Mouse (Mus musculus) heart, embryonic 13.5 days (tissue): ENCODE results near the gene Cuedc1. TPM values are rescaled to one million over a fixed set of nuclear protein-coding genes. Genes with fewer than 3 reads are reported as not detected.

Experiments
- ATAC-seq: fragments of 200-750 bp; cut with Nextera tagmentation; 2 replicates; pipeline ENCODE4 v1.8.0; 2017; ENCODE audit warnings: moderate TSS enrichment; ENCODE audit not compliant: insufficient number of reproducible peaks, low FRiP score, low TSS enrichment; ENCODE audit errors: extremely low read depth
- H3K27ac ChIP-seq: fragments of 300-500 bp; sonication (generic); replicated peaks from 2 replicates; pipeline ENCODE4 v1.5.1; 2015; ENCODE audit warnings: moderate library complexity, mild to moderate bottlenecking, inconsistent platforms
- H3K27me3 ChIP-seq: fragments of 300-500 bp; sonication (generic); replicated peaks from 2 replicates; pipeline ENCODE4 v1.6.1; 2015; ENCODE audit warnings: mild to moderate bottlenecking, inconsistent platforms
- H3K36me3 ChIP-seq: fragments of 300-500 bp; sonication (generic); 2 replicates; pipeline ENCODE4 v1.6.1; 2015; ENCODE audit warnings: mild to moderate bottlenecking, inconsistent platforms
- H3K4me1 ChIP-seq: fragments of 300-500 bp; sonication (generic); 2 replicates; pipeline ENCODE4 v1.6.1; 2015; ENCODE audit warnings: inconsistent platforms
- H3K4me2 ChIP-seq: fragments of 300-500 bp; sonication (generic); 2 replicates; pipeline ENCODE4 v1.6.1; 2015; ENCODE audit warnings: inconsistent platforms, mild to moderate bottlenecking, moderate library complexity
- H3K4me3 ChIP-seq: fragments of 300-500 bp; sonication (generic); 2 replicates; pipeline ENCODE4 v1.5.1; 2015; ENCODE audit warnings: moderate library complexity, mild to moderate bottlenecking, inconsistent platforms
- H3K9ac ChIP-seq: fragments of 300-500 bp; sonication (generic); 2 replicates; pipeline ENCODE4 v1.6.1; 2015; ENCODE audit warnings: inconsistent platforms, mild to moderate bottlenecking, moderate library complexity
- H3K9me3 ChIP-seq: fragments of 300-500 bp; sonication (generic); 2 replicates; pipeline ENCODE4 v1.6.1; 2016; ENCODE audit warnings: inconsistent platforms
- WGBS: fragments of 180-500 bp; shearing (Covaris S2); methylation state at CpG from one replicate; pipeline ENCODE4 v1.1.7; 2015; ENCODE audit warnings: mixed read lengths; 5-methylcytosine and 5-hydroxymethylcytosine counted together
- polyA plus RNA-seq: library from polyadenylated mRNA; unstranded; fragments of >200 nt; fragmentation: Nextera tagmentation; extraction: Ambion mirVana; gene quantifications from 2 replicates; pipeline ENCODE4 v1.2.1, GENCODE M21; 2015

The Cuedc1 gene
- polyA plus RNA-seq, 1 experiment from 2014 or later, result 16.8 TPM

- no peaks in the 10 kb centered on the region for H3K27me3 ChIP-seq
- peaks cover 77% of the 10 kb centered on the region for H3K4me1 ChIP-seq
- H3K9me3 ChIP-seq, result no peaks in the 10 kb centered on the region
- H3K36me3 ChIP-seq, result peaks cover 5% of the 10 kb centered on the region; the same call in 1 of the 2 replicates
- ATAC-seq, result peak; percentile 68; the same call in 1 of the 2 replicates
- H3K4me3 ChIP-seq, result no peak overlapping the region
- 20% methylated on average over 8 of the region's 8 CpGs for WGBS
- peak overlapping the region; percentile 93 for H3K27ac ChIP-seq
- H3K9ac ChIP-seq, result peak overlapping the region; percentile 75
- H3K4me2 ChIP-seq, result peak overlapping the region; percentile 50
Observed at GRCm38 (mm10) chr11:88118817-88119642, 21.2 kb downstream of the Cuedc1 start.

- H3K27me3 ChIP-seq, result no peaks in the 10 kb centered on the region
- H3K9me3 ChIP-seq, result no peaks in the 10 kb centered on the region
- H3K36me3 ChIP-seq, result peaks cover 5% of the 10 kb centered on the region; the same call in 1 of the 2 replicates
- no peak for ATAC-seq
- no peak overlapping the region for H3K9ac ChIP-seq
- H3K4me1 ChIP-seq, result peaks cover 63% of the 10 kb centered on the region
- no peak overlapping the region for H3K4me3 ChIP-seq
- H3K4me2 ChIP-seq, result no peak overlapping the region
- no peak overlapping the region for H3K27ac ChIP-seq
- WGBS, result 67% methylated on average over 5 of the region's 5 CpGs
Observed at GRCm38 (mm10) chr11:88122545-88122944, 24.7 kb downstream of the Cuedc1 start.

GRCm38 (mm10) chr11:88123021-88123420 is 25.2 kb downstream of the Cuedc1 start:
- peaks cover 59% of the 10 kb centered on the region for H3K4me1 ChIP-seq
- ATAC-seq, result no peak

GRCm38 (mm10) chr11:88123731-88124130 is 25.9 kb downstream of the Cuedc1 start:
- peak overlapping the region; percentile 50; the same call in 1 of the 2 replicates for H3K9ac ChIP-seq
- H3K4me2 ChIP-seq, result no peak overlapping the region
- H3K4me1 ChIP-seq, result peaks cover 51% of the 10 kb centered on the region
- H3K27me3 ChIP-seq, result no peaks in the 10 kb centered on the region
- H3K4me3 ChIP-seq, result no peak overlapping the region
- H3K9me3 ChIP-seq, result no peaks in the 10 kb centered on the region
- H3K27ac ChIP-seq, result peak overlapping the region; percentile 9; the same call in 1 of the 2 replicates
- H3K36me3 ChIP-seq, result peaks cover 5% of the 10 kb centered on the region; the same call in 1 of the 2 replicates
- WGBS, result 13% methylated on average over 6 of the region's 6 CpGs
- ATAC-seq, result no peak

More at GRCm38 (mm10) chr11:88123021-88123420, 25.2 kb downstream of the Cuedc1 start:
- no peaks in the 10 kb centered on the region for H3K27me3 ChIP-seq
- 67% methylated on average over 5 of the region's 5 CpGs for WGBS
- no peak overlapping the region for H3K9ac ChIP-seq
- no peak overlapping the region for H3K4me3 ChIP-seq
- H3K4me2 ChIP-seq, result no peak overlapping the region
- no peaks in the 10 kb centered on the region for H3K9me3 ChIP-seq
- no peak overlapping the region for H3K27ac ChIP-seq
- peaks cover 5% of the 10 kb centered on the region; the same call in 1 of the 2 replicates for H3K36me3 ChIP-seq

GRCm38 (mm10) chr11:88125483-88125882 is 27.6 kb downstream of the Cuedc1 start:
- Histone ChIP-seq H3K27me3 (no peaks in the 10 kb centered on the region), H3K4me1 (peaks cover 39% of the 10 kb centered on the region), H3K9me3 (no peaks in the 10 kb centered on the region), H3K4me3 (no peak overlapping the region), H3K9ac (no peak overlapping the region), H3K4me2 (no peak overlapping the region), H3K36me3 (peaks cover 5% of the 10 kb centered on the region; the same call in 1 of the 2 replicates), H3K27ac (no peak overlapping the region)
- WGBS, result 68% methylated on average over 7 of the region's 7 CpGs
- no peak for ATAC-seq

- Histone ChIP-seq H3K9me3 (no peaks in the 10 kb centered on the region), H3K9ac (no peak overlapping the region), H3K4me3 (no peak overlapping the region), H3K36me3 (peaks cover 1% of the 10 kb centered on the region; the same call in 1 of the 2 replicates), H3K4me1 (peaks cover 41% of the 10 kb centered on the region), H3K27ac (no peak overlapping the region), H3K4me2 (no peak overlapping the region), H3K27me3 (no peaks in the 10 kb centered on the region)
- no peak for ATAC-seq
- WGBS, result 45% methylated on average over 5 of the region's 5 CpGs
Observed at GRCm38 (mm10) chr11:88126306-88126793, 28.5 kb downstream of the Cuedc1 start.

- H3K4me3 ChIP-seq, result no peak overlapping the region
Observed at GRCm38 (mm10) chr11:88128461-88128860, 30.6 kb downstream of the Cuedc1 start.

GRCm38 (mm10) chr11:88129281-88129680 is 31.4 kb downstream of the Cuedc1 start:
- Histone ChIP-seq H3K9me3 (no peaks in the 10 kb centered on the region), H3K4me1 (peaks cover 46% of the 10 kb centered on the region), H3K27ac (no peak overlapping the region), H3K4me2 (no peak overlapping the region), H3K27me3 (no peaks in the 10 kb centered on the region), H3K4me3 (no peak overlapping the region), H3K36me3 (no peaks in the 10 kb centered on the region), H3K9ac (no peak overlapping the region)
- WGBS, result 68% methylated on average over 3 of the region's 3 CpGs
- ATAC-seq, result no peak

More at GRCm38 (mm10) chr11:88128461-88128860, 30.6 kb downstream of the Cuedc1 start:
- ATAC-seq, result no peak
- Histone ChIP-seq H3K9me3 (no peaks in the 10 kb centered on the region), H3K27ac (no peak overlapping the region), H3K4me2 (no peak overlapping the region), H3K27me3 (no peaks in the 10 kb centered on the region), H3K9ac (no peak overlapping the region), H3K4me1 (peaks cover 54% of the 10 kb centered on the region), H3K36me3 (no peaks in the 10 kb centered on the region)
- WGBS, result 87% methylated on average over 9 of the region's 9 CpGs

GRCm38 (mm10) chr11:88129935-88130334 is 32.1 kb downstream of the Cuedc1 start:
- no peak overlapping the region for H3K9ac ChIP-seq
- ATAC-seq, result no peak
- H3K4me2 ChIP-seq, result no peak overlapping the region
- H3K4me1 ChIP-seq, result peaks cover 44% of the 10 kb centered on the region
- no peaks in the 10 kb centered on the region for H3K36me3 ChIP-seq
- no peak overlapping the region for H3K4me3 ChIP-seq
- no peaks in the 10 kb centered on the region for H3K9me3 ChIP-seq
- no peak overlapping the region for H3K27ac ChIP-seq
- 92% methylated on average over 10 of the region's 10 CpGs for WGBS
- no peaks in the 10 kb centered on the region for H3K27me3 ChIP-seq

- Histone ChIP-seq H3K9me3 (no peaks in the 10 kb centered on the region), H3K27ac (peak overlapping the region; percentile 85), H3K4me1 (peaks cover 27% of the 10 kb centered on the region), H3K4me3 (peak overlapping the region; percentile 11), H3K9ac (peak overlapping the region; percentile 67), H3K4me2 (peak overlapping the region; percentile 60), H3K27me3 (no peaks in the 10 kb centered on the region), H3K36me3 (no peaks in the 10 kb centered on the region)
- 14% methylated on average over 8 of the region's 8 CpGs for WGBS
- no peak; the same call in 1 of the 2 replicates for ATAC-seq
Observed at GRCm38 (mm10) chr11:88131847-88132246, 34.0 kb downstream of the Cuedc1 start.

GRCm38 (mm10) chr11:88135218-88135617 is 37.4 kb downstream of the Cuedc1 start:
- no peak overlapping the region for H3K4me2 ChIP-seq
- ATAC-seq, result no peak
- H3K9me3 ChIP-seq, result no peaks in the 10 kb centered on the region
- no peak overlapping the region for H3K4me3 ChIP-seq
- peaks cover 50% of the 10 kb centered on the region for H3K4me1 ChIP-seq
- H3K9ac ChIP-seq, result no peak overlapping the region
- no peaks in the 10 kb centered on the region for H3K27me3 ChIP-seq
- H3K36me3 ChIP-seq, result no peaks in the 10 kb centered on the region
- no peak overlapping the region for H3K27ac ChIP-seq
- WGBS, result 58% methylated on average over 7 of the region's 7 CpGs
